Mouse (Mus musculus) brain, embryonic 18.5 days (tissue): ENCODE results near the gene Sis.

Experiments used
- DNase-seq: peaks from one replicate; pipeline ENCODE4 v3.0.0-alpha.2; 2012; ENCODE audit warnings: low read depth, low spot score

The Sis gene

DNA sequence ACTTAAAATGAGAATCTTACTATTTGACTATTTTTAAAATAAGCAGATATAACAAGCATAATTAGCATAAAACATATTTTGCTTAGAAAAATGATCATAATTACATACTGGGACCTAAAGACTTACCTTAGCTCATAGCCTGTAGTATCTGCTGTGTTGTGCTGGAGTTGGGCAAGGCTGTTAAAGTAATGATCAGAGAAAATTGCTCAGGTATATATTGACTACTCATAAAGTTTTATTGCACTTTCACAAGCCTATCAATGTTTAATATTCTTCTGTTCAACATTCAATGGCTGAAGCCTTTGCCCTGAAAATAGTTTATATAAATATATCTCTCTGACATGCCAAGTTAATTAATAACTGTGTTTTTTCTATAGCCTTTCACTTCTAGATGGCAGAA, at the start of gene Sis:
Gene Sis (minus strand): TSS at position 189 of the 400 bp plus-strand sequence.
- DNase-seq = no peak

DNA sequence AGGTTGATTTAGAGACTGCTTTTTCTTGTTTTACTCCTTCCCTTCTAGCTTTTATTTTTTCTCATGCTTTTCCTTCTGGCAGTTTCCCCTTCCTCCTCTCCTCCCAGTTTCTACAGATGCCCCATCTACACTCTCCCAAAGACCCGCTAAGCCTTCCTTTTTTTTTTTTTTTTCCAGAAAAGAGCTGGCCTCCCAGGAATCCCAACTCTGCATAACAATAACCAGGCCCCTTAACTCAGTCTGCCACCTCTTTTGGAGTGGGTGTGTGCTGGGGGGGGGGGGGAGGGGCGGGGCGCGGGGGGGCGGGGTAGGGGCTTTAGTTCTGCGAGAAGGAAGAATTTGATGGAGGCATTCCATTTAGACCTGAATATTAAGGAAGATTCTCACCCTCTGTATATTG, 38.4 kb upstream of the Sis start:
- DNase-seq = no peak

GRCm38 (mm10) chr3:73002933-73003696, 35.5 kb upstream of the Sis start:
- no peak for DNase-seq

DNA sequence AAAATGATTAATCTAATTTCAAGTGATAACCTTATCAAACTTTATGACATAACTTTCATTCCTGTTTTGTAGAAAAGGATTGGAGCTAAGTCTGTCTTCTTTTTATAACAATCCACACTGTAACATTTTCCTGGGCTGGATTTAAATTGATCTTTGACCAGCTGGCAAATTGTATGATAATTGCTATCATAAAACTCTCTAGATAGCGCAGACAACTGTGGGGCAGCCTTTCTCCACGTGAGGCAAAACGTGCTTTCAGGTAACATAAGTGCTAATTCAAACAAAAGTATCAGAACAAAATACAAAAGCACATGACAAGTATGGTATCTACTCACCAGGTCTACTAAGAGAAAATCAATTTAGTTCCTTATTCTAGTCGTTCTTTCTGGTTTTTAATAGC, 29.9 kb upstream of the Sis start:
- DNase-seq = no peak

- DNase-seq = no peak
Measured at GRCm38 (mm10) chr3:72990992-72991391, 23.3 kb upstream of the Sis start.

GRCm38 (mm10) chr3:72976602-72977001, 8.9 kb upstream of the Sis start:
- no peak for DNase-seq

DNA sequence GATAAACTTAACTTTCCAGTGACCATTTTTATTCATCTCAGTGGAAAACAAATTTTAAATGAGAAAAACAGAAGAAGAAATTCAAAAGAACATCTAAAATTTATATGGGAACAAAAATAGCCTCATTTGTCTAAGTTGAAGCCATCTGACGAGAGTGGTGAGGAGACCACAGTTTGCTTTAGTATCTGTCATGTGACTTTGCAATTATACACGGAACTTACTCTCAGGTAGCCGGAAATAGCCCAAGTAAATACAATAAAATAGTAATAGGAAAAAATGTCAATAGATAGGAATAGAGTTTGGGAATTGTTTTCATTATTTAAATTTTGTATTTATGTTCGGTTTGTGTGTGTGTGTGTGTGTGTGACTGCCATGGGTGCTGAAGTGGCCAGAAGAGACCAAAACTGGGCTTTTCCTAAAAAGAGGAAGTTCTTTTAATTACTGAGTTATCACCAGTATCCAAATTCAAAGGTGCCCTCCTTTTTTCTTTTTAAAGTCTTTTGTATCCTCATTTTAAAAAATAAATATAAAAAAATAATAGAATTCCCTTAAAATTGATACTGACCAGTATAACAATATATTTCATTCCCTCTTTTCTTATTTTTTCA, 48.6 kb downstream of the Sis start:
- no peak for DNase-seq

- DNase-seq = no peak
Measured at GRCm38 (mm10) chr3:72882501-72882900, 85.2 kb downstream of the Sis start.

GRCm38 (mm10) chr3:72868141-72868540, 99.5 kb downstream of the Sis start:
- no peak for DNase-seq

GRCm38 (mm10) chr3:72858738-72859137, 108.9 kb downstream of the Sis start:
- DNase-seq = no peak

DNA sequence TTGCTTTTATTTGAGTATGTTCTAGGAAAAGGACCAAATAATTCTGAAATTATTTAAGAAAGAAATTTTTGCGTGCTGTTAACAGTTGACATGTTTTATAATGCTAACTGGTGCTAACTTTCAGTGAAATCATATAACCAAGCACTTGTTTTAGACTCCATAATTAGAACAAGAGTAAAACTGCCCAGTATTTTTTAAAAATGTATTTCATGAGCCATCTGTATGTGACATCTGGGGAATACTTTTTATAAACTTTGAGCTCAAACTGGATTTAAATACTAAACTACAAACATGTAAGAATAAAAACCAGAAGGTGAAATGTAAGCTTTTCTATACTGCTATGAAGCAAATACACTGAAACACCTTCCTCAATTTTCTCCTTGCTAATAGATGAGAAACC, 112.3 kb downstream of the Sis start:
- no peak for DNase-seq

DNA sequence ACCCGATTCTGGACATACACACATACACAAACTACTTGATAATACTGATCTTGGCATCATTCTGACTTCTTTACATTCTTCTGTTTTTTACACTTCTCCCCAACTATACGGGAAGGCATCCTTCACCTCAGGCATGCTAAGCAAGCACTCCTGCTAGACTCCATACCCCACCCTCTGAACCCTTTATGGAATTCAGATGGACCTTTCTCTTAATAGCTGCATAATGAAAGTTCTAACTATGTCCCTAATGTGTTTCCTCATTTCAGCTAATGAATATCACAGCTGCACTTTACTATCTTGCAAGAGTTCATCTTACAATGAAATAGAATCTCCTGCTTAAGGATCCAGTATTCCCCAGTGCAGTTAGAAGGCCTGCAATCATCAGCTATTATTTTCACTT, 127.0 kb downstream of the Sis start:
- no peak for DNase-seq
